Mouse (Mus musculus) forebrain, postnatal 0 days (tissue): ENCODE data around the gene Zmym6. TPM values are rescaled to one million over a fixed set of nuclear protein-coding genes. Genes with fewer than 3 reads are reported as not detected.

Source experiments
- ATAC-seq: fragments of 200-750 bp; cut with Nextera tagmentation; 2 replicates; pipeline ENCODE4 v1.8.0; 2017; ENCODE audit warnings: mild to moderate bottlenecking, moderate library complexity
- DNase-seq: peaks from one replicate; pipeline ENCODE4 v3.0.0-alpha.2; 2015
- H3K27ac ChIP-seq: fragments of 300-500 bp; sonication (generic); 2 replicates; pipeline ENCODE4 v1.5.1; 2014; ENCODE audit warnings: low read depth, mild to moderate bottlenecking, antibody characterized with exemption, low read length, moderate library complexity, mixed read lengths
- H3K27me3 ChIP-seq: fragments of 300-500 bp; sonication (generic); 2 replicates; pipeline ENCODE4 v1.6.1; 2014; ENCODE audit warnings: mild to moderate bottlenecking, low read length, mixed read lengths; ENCODE audit not compliant: insufficient read depth
- H3K36me3 ChIP-seq: fragments of 300-500 bp; sonication (generic); 2 replicates; pipeline ENCODE4 v1.6.1; 2014; ENCODE audit warnings: mild to moderate bottlenecking, moderate library complexity; ENCODE audit not compliant: insufficient read depth
- H3K4me1 ChIP-seq: fragments of 300-500 bp; sonication (generic); 2 replicates; pipeline ENCODE4 v1.6.1; 2014; ENCODE audit warnings: antibody characterized with exemption; ENCODE audit not compliant: insufficient read depth
- H3K4me2 ChIP-seq: fragments of 300-500 bp; sonication (generic); 2 replicates; pipeline ENCODE4 v1.6.1; 2014; ENCODE audit warnings: low read depth, mild to moderate bottlenecking, moderate library complexity
- H3K4me3 ChIP-seq: fragments of 300-500 bp; sonication (generic); 2 replicates; pipeline ENCODE4 v1.5.1; 2014; ENCODE audit warnings: low read depth, low read length, mixed read lengths
- H3K9ac ChIP-seq: fragments of 300-500 bp; sonication (generic); 2 replicates; pipeline ENCODE4 v1.6.1; 2014; ENCODE audit warnings: mild to moderate bottlenecking
- H3K9me3 ChIP-seq: fragments of 300-500 bp; sonication (generic); 2 replicates; pipeline ENCODE4 v1.6.1; 2016; ENCODE audit warnings: low read length
- CTCF ChIP-seq: sonication (generic); IDR thresholded peaks from 2 replicates; pipeline ENCODE4 v1.5.1; 2016; ENCODE audit warnings: antibody characterized with exemption, control low read depth, low read depth
- WGBS: fragments of 180-500 bp; shearing (Covaris S2); extraction: QIAGEN DNeasy Blood & Tissue Kit; methylation state at CpG from one replicate; pipeline ENCODE4 v1.1.7; 2014; 5-methylcytosine and 5-hydroxymethylcytosine counted together
- polyA plus RNA-seq: library from polyadenylated mRNA; unstranded; fragments of >200 nt; fragmentation: Nextera tagmentation; extraction: Ambion mirVana; gene quantifications from 2 replicates; pipeline ENCODE4 v1.2.1, GENCODE M21; 2015
- total RNA-seq: library from RNA; depleted of rRNA; stranded (reverse); fragments of >200 nt; gene quantifications from 2 replicates; pipeline ENCODE4 v1.2.3, GENCODE M21; 2014; rRNA removed

Zmym6 gene
- total and polyA plus RNA-seq, 2 experiments from 2014 or later: 17.1 to 46.3 TPM

GRCm38 (mm10) chr4:127173461-127173860 lies 96.3 kb downstream of the Zmym6 start:
- 7% methylated on average over 8 of the region's 8 CpGs for WGBS
- no peak for TF ChIP-seq CTCF
- peak overlapping the region; percentile 2; the same call in 1 of the 2 replicates for H3K4me2 ChIP-seq
- peaks cover 17% of the 10 kb centered on the region; the same call in 1 of the 2 replicates for H3K4me1 ChIP-seq
- no peaks in the 10 kb centered on the region for H3K9me3 ChIP-seq
- H3K9ac ChIP-seq: no peak overlapping the region
- H3K27me3 ChIP-seq: no peaks in the 10 kb centered on the region
- ATAC-seq (no peak), DNase-seq (no peak)
- no peak overlapping the region for H3K27ac ChIP-seq
- H3K4me3 ChIP-seq: no peak overlapping the region
- H3K36me3 ChIP-seq: no peaks in the 10 kb centered on the region

Other genes with a start within 250 kb of the Zmym6 start
- gene Zmym4, start 109.2 kb upstream of the Zmym6 start, total RNA-seq: 61.7 and 68.7 TPM in 2 replicates
- gene Zmym4, start 109.2 kb upstream of the Zmym6 start, polyA plus RNA-seq: 11.7 and 17.3 TPM in 2 replicates
- gene Sfpq, start 56.1 kb upstream of the Zmym6 start, total RNA-seq: 249 and 284 TPM in 2 replicates
- 57.9 and 71.1 TPM in 2 replicates for gene Sfpq, start 56.1 kb upstream of the Zmym6 start, polyA plus RNA-seq
- 12.5 and 16.2 TPM in 2 replicates for gene Zmym1, start 16.2 kb upstream of the Zmym6 start, total RNA-seq
- gene Zmym1, start 16.2 kb upstream of the Zmym6 start, polyA plus RNA-seq: 14.9 and 15.7 TPM in 2 replicates
- 6.0 and 7.8 TPM in 2 replicates for gene Tmem35b, start 46.3 kb downstream of the Zmym6 start, total RNA-seq
- 9.5 and 10.8 TPM in 2 replicates for gene Tmem35b, start 46.3 kb downstream of the Zmym6 start, polyA plus RNA-seq
- 66.9 and 85.5 TPM in 2 replicates for gene Dlgap3, start 91.8 kb downstream of the Zmym6 start, total RNA-seq
- gene Dlgap3, start 91.8 kb downstream of the Zmym6 start, polyA plus RNA-seq: 23.1 and 28.0 TPM in 2 replicates
- gene Smim12, start 166.4 kb downstream of the Zmym6 start, total RNA-seq: 30.2 and 43.8 TPM in 2 replicates
- 61.4 and 64.8 TPM in 2 replicates for gene Smim12, start 166.4 kb downstream of the Zmym6 start, polyA plus RNA-seq
- gene Gja4, start 236.7 kb downstream of the Zmym6 start, total RNA-seq: 13.3 and 20.5 TPM in 2 replicates
- 15.3 and 15.7 TPM in 2 replicates for gene Gja4, start 236.7 kb downstream of the Zmym6 start, polyA plus RNA-seq